Mouse (Mus musculus) liver, embryonic 14 days (tissue): ENCODE measurements around the gene Pard6a. TPM values are rescaled to one million over a fixed set of nuclear protein-coding genes. Genes with fewer than 3 reads are reported as not detected.

ENCODE experiments used
- polyA plus RNA-seq: library from polyadenylated mRNA; depleted of rRNA; stranded (reverse); fragments of >200 nt; gene quantifications from 2 replicates; pipeline ENCODE4 v1.2.3, GENCODE M21; 2012; rRNA removed

Pard6a gene
- polyA plus RNA-seq: 5.7 TPM in 2 replicates

GRCm38 (mm10) chr8:105700966-105701824 lies at the start of gene Pard6a, which contains the start of gene Acd:
TSS of gene Pard6a (plus strand) at chr8:105701148.
TSS of gene Acd (minus strand) at chr8:105701102.

GRCm38 (mm10) chr8:105685796-105686308 lies 15.1 kb upstream of the Pard6a start, which contains the start of gene Carmil2:
TSS of gene Carmil2 (plus strand) at chr8:105686274.

DNA sequence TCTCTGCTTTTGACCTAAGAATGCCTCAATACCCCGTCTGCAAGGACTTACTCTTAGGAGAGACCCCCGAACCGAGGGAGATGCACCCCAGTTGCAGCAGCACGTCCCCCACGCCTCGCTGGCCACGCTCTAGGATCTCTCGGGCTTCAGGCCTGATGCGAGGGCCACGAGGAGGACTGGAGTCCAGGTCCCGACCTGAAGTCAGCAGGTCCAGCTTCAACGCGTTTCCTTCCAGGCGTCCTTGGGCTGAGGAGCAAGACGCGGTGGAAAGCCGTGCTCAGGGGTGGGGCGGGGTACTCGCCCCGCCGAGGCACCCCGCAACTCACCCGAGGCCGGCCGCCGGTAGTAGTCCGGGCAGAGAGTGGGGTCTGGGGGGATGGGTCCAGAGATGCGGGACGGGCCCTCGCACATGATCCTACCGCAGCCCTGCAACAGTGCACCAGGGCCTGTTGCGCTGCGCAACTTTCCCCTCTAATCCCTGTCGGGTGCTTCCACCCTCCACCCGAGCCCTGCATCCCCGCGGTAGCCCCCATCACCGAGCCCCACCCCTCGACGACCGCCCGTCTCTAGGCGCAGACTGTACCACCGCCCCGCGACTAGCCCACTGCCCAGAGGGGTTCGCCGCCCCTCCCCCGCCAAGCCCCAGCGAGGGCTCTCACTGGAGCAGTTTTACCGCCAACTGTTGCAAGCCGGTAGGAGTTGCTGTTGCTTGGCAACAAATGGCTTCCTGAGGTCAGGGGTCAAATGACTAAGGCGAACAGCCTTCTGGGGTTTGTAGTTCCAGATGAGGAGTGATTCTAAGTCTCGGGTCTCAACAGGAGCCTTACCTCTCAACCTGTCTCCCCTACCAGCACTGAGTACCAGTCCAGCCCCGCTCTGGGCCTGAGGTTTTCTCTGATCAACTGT lies 6.8 kb downstream of the Pard6a start, which contains the start of the genes 4933405L10Rik and Enkd1:
Gene 4933405L10Rik, plus strand, starts transcription at position 158 of the 906 bp plus-strand sequence.
Gene Enkd1, minus strand, starts transcription at position 713 of the 906 bp plus-strand sequence.

Other genes starting within 250 kb of the Pard6a start
- 0.69 and 2.4 TPM in 2 replicates for gene Tppp3, start 229.6 kb upstream of the Pard6a start, polyA plus RNA-seq
- gene Zdhhc1, start 204.2 kb upstream of the Pard6a start, polyA plus RNA-seq: 1.9 and 2.1 TPM in 2 replicates
- 0.85 and 0.98 TPM in 2 replicates for gene Hsd11b2, start 182.4 kb upstream of the Pard6a start, polyA plus RNA-seq
- 32.3 and 42.6 TPM in 2 replicates for gene Atp6v0d1, start 135.1 kb upstream of the Pard6a start, polyA plus RNA-seq
- gene Ripor1, start 95.9 kb upstream of the Pard6a start, polyA plus RNA-seq: 3.7 and 4.5 TPM in 2 replicates
- gene Ctcf, start 64.6 kb upstream of the Pard6a start, polyA plus RNA-seq: 19.4 and 23.8 TPM in 2 replicates
- 0.05 TPM in 1 of 2 replicates, not detected in the other for gene Agrp, start 63.8 kb upstream of the Pard6a start, polyA plus RNA-seq
- 1.00 and 1.8 TPM in 2 replicates for gene Carmil2, start 14.9 kb upstream of the Pard6a start, polyA plus RNA-seq
- gene Acd, start within 50 bp of the Pard6a start, polyA plus RNA-seq: 8.2 and 9.3 TPM in 2 replicates
- gene 4933405L10Rik, start 6.5 kb downstream of the Pard6a start, polyA plus RNA-seq: 0.03 TPM in 1 of 2 replicates, not detected in the other
- 7.6 and 8.1 TPM in 2 replicates for gene Enkd1, start 7.1 kb downstream of the Pard6a start, polyA plus RNA-seq
- gene Gfod2, start 57.5 kb downstream of the Pard6a start, polyA plus RNA-seq: 1.0 and 1.1 TPM in 2 replicates
- 48.1 and 64.7 TPM in 2 replicates for gene Ranbp10, start 126.2 kb downstream of the Pard6a start, polyA plus RNA-seq
- 0.02 and 0.06 TPM in 2 replicates for gene Tsnaxip1, start 126.6 kb downstream of the Pard6a start, polyA plus RNA-seq
- 22.0 and 25.8 TPM in 2 replicates for gene Cenpt, start 152.1 kb downstream of the Pard6a start, polyA plus RNA-seq
- gene Thap11, start 154.0 kb downstream of the Pard6a start, polyA plus RNA-seq: 22.2 and 26.2 TPM in 2 replicates
- 90.9 and 92.1 TPM in 2 replicates for gene Nutf2, start 159.4 kb downstream of the Pard6a start, polyA plus RNA-seq
- gene Edc4, start 179.7 kb downstream of the Pard6a start, polyA plus RNA-seq: 13.8 and 17.0 TPM in 2 replicates
- gene Nrn1l, start 192.4 kb downstream of the Pard6a start, polyA plus RNA-seq: 0.24 and 0.25 TPM in 2 replicates
- 8.4 and 9.5 TPM in 2 replicates for gene Pskh1, start 199.3 kb downstream of the Pard6a start, polyA plus RNA-seq
- gene Ctrl, start 232.7 kb downstream of the Pard6a start, polyA plus RNA-seq: 0.80 and 1.3 TPM in 2 replicates
- gene Psmb10, start 237.3 kb downstream of the Pard6a start, polyA plus RNA-seq: 47.4 and 48.3 TPM in 2 replicates
- 34.6 and 40.3 TPM in 2 replicates for gene Lcat, start 242.2 kb downstream of the Pard6a start, polyA plus RNA-seq